Mouse (Mus musculus): ENCODE results near the gene Tmem201. TPM values are rescaled to one million over a fixed set of nuclear protein-coding genes. Genes with fewer than 3 reads are reported as not detected.

Tmem201 gene
- polyA plus RNA-seq, 1 experiment = 34.2 TPM

DNA sequence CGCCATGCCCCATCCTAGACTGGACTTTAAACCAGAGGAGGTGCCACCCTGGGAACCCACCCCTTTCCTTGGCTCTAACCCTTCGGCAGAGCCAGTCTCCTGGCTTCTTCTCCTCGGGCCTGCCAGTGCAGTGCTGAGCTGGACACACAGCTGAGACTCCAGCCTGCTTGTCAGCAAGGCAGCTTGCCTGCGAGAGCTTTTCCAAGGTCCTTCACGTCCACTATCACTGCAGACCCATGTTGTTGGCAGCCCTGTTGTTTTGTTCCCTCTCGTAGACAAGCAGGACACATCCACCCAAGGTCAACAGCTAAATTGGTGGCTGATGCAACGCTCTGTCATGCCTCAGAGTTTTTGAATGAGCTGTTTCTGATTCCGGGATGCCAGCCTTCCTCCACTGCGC is 39.3 kb upstream of the Tmem201 start:
- Histone ChIP-seq H3K27me3 (replicated peaks; ENCODE audit: control insufficient read depth, insufficient read depth, low read length) (no peaks in the 10 kb centered on the region), H3K27ac (ENCODE audit: insufficient read depth, low read depth, low read length) (peak overlapping the region; percentile 14; the same call in 1 of the 2 replicates), H3K36me3 (ENCODE audit: control insufficient read depth, insufficient read depth, low read length) (no peaks in the 10 kb centered on the region), H3K4me1 (ENCODE audit: control insufficient read depth, insufficient read depth, low read length) (peaks cover 27% of the 10 kb centered on the region; the same call in 1 of the 2 replicates), H3K4me3 (ENCODE audit: insufficient read depth, low read depth, low read length) (no peak overlapping the region)
- DNase-seq = peak; percentile 85
- WGBS = 70% methylated on average over 9 of the region's 9 CpGs
- no peak for TF ChIP-seq CTCF (conservative IDR thresholded peaks at IDR 0.05; ENCODE audit: insufficient read depth, insufficient read length, low read depth, low read length)
- TF ChIP-seq POLR2A (IDR thresholded peaks at IDR 0.05; ENCODE audit: low read depth, low read length) = no peak

DNA sequence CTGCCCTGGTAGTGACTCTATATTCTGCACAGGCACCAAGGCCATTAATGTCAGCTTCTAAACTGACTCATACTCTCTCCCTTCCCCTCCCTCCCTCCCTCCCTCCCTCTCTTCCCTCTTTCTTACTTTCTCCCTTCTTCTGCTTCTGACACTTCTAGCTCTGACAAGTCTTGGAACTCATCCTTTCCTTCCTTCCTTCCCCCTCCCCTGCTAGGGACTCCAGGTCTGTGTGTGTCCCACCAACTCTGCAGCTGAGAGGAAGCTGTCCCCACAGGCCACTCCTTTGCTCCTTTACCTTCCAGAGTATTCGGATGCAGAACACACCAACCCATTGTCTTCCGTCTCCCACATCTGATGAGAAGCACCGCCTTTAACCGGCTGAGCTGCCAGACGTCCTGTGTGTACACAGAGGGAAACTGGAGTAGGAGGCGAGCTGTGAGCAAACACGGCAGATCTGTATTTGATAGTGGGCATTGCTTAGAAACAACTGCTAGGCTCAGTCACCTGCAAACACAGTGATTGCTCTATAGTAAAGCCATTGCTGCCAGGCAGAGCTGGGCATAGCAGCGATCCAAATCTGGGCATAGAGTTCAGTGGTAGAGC is 38.0 kb upstream of the Tmem201 start:
- Histone ChIP-seq H3K27ac (ENCODE audit: insufficient read depth, low read depth, low read length) (0 out of 2 replicates have a peak overlapping the region, but pooled peaks have one; percentile 53), H3K36me3 (ENCODE audit: control insufficient read depth, insufficient read depth, low read length) (no peaks in the 10 kb centered on the region), H3K4me1 (ENCODE audit: control insufficient read depth, insufficient read depth, low read length) (peaks cover 27% of the 10 kb centered on the region; the same call in 1 of the 2 replicates), H3K27me3 (replicated peaks; ENCODE audit: control insufficient read depth, insufficient read depth, low read length) (no peaks in the 10 kb centered on the region), H3K4me3 (ENCODE audit: insufficient read depth, low read depth, low read length) (no peak overlapping the region)
- DNase-seq = no peak
- WGBS = 41% methylated on average over 8 of the region's 8 CpGs
- TF ChIP-seq CTCF (conservative IDR thresholded peaks at IDR 0.05; ENCODE audit: insufficient read depth, insufficient read length, low read depth, low read length) (no peak), POLR2A (IDR thresholded peaks at IDR 0.05; ENCODE audit: low read depth, low read length) (no peak)

DNA sequence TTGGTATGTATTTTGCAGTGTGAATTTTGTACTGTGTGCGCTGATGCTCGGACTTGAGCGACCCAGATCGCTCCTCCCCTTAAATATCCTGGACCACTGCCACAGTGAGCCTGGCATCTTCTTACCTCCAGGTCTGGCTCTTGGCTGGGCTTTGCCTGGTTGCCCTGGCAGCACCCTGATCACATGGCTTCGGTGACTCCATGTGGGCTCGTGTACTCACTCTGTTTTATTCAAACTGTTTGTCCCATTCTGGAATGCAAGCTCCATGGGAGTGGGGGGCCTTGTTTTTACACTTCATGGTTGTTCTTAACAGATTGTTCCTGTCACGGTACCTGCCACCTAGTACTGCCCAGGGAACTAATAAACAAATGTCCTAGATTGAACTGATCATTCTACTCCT is 37.5 kb upstream of the Tmem201 start:
- Histone ChIP-seq H3K36me3 (ENCODE audit: control insufficient read depth, insufficient read depth, low read length) (no peaks in the 10 kb centered on the region), H3K27me3 (replicated peaks; ENCODE audit: control insufficient read depth, insufficient read depth, low read length) (no peaks in the 10 kb centered on the region), H3K4me1 (ENCODE audit: control insufficient read depth, insufficient read depth, low read length) (peaks cover 27% of the 10 kb centered on the region; the same call in 1 of the 2 replicates), H3K27ac (ENCODE audit: insufficient read depth, low read depth, low read length) (peak overlapping the region; percentile 53), H3K4me3 (ENCODE audit: insufficient read depth, low read depth, low read length) (no peak overlapping the region)
- peak; percentile 95 for DNase-seq
- 32% methylated on average over 7 of the region's 7 CpGs for WGBS
- no peak for TF ChIP-seq CTCF (conservative IDR thresholded peaks at IDR 0.05; ENCODE audit: insufficient read depth, insufficient read length, low read depth, low read length)
- no peak for TF ChIP-seq POLR2A (IDR thresholded peaks at IDR 0.05; ENCODE audit: low read depth, low read length)

DNA sequence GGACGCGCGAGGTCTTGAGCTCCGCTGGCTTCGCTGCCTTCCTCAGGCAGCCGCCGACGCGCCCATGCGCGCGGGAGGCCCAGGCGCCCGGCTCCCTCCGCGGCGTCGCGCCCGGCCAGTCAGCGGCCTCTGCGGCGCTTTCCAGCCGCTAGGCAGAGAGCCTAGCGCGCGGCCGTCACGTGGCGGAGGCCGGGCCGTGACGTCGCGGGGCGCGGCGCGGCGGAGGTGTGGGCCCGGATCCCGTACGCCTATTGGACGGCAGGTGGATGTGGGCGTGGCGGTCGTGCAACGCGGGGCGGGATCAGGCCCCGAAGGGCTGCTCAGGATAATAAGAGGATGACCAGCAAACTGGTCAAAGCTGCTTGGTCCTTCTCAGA is 36.2 kb upstream of the Tmem201 start, which contains the start of gene Slc25a33:
Gene Slc25a33, minus strand, starts transcription at position 184 of the 377 bp plus-strand sequence.
- peak within 1 kb of the TSS; percentile 91 for H3K4me3 ChIP-seq (ENCODE audit: insufficient read depth, low read depth, low read length)

DNA sequence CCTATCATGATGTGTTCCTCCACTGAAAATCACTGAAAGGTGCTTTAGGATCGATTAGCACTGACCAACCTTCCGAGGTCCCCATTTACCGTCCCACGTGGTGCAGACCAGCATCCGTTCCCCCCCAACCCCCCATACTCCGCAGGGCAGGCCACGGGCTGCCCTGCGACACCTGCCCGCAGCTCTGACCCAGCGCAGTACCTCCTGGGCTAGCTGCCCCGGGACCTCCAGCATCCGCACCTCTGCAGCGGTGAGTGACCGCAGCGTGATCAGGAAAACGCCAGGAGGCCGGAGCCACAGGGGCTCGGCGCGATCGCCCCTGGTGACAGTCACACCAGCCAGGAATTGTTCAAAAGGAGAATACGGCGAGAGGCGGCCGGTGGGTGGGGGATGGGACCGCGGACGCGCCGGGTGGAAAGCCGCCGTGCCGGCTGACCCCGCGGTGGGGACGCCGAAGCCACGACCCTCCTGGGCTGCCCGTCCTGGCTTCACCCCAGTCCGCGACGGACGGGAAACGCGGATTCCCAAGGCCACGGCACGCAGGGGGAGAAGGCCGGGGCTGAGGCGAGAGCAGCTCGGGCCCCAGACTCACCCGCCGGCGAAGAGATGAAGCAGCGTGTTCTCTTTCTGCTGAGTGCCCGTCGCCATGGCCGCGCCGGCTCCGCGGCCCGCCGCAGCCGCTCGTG is 35.7 kb upstream of the Tmem201 start:
- Histone ChIP-seq H3K4me3 (ENCODE audit: insufficient read depth, low read depth, low read length) (peak overlapping the region; percentile 91), H3K27ac (ENCODE audit: insufficient read depth, low read depth, low read length) (peak overlapping the region; percentile 81), H3K4me1 (ENCODE audit: control insufficient read depth, insufficient read depth, low read length) (peaks cover 27% of the 10 kb centered on the region; the same call in 1 of the 2 replicates), H3K27me3 (replicated peaks; ENCODE audit: control insufficient read depth, insufficient read depth, low read length) (no peaks in the 10 kb centered on the region), H3K36me3 (ENCODE audit: control insufficient read depth, insufficient read depth, low read length) (no peaks in the 10 kb centered on the region)
- 1% methylated on average over 65 of the region's 65 CpGs for WGBS
- TF ChIP-seq CTCF (conservative IDR thresholded peaks at IDR 0.05; ENCODE audit: insufficient read depth, insufficient read length, low read depth, low read length) (no peak), POLR2A (IDR thresholded peaks at IDR 0.05; ENCODE audit: low read depth, low read length) (no peak)
- peak; percentile 54 for DNase-seq

More for the DNA sequence above, 36.2 kb upstream of the Tmem201 start, which contains the start of gene Slc25a33:
- Histone ChIP-seq H3K36me3 (ENCODE audit: control insufficient read depth, insufficient read depth, low read length) (no peaks in the 10 kb centered on the region), H3K27ac (ENCODE audit: insufficient read depth, low read depth, low read length) (peak within 1 kb of the TSS; percentile 81), H3K4me1 (ENCODE audit: control insufficient read depth, insufficient read depth, low read length) (peaks cover 27% of the 10 kb centered on the region; the same call in 1 of the 2 replicates), H3K27me3 (replicated peaks; ENCODE audit: control insufficient read depth, insufficient read depth, low read length) (no peaks in the 10 kb centered on the region)
- WGBS = under 1% methylated on average over 51 of the region's 51 CpGs
- TF ChIP-seq POLR2A (IDR thresholded peaks at IDR 0.05; ENCODE audit: low read depth, low read length) (peak; percentile 80), CTCF (conservative IDR thresholded peaks at IDR 0.05; ENCODE audit: insufficient read depth, insufficient read length, low read depth, low read length) (no peak)
- DNase-seq = peak; percentile 98

DNA sequence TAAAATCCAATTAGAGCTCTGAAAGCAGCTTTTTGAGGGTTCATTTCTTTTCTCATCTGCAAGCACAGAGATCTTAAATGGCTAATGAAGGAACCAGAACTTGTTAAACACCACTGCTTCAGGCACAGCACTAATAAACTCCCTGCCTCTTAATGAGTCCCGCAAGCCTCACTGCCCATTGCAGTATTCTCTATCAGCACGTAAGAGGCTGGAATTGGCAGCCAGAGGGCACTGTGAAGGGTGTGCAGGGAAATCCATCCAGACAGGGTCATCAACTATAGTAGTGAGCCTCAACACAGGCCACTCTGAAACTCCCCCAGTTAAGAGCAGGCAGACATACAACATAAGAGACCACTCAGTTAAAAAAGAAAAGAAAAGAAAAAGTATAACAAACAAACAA is 34.5 kb upstream of the Tmem201 start:
- H3K36me3 ChIP-seq (ENCODE audit: control insufficient read depth, insufficient read depth, low read length) = no peaks in the 10 kb centered on the region
- no peaks in the 10 kb centered on the region for H3K27me3 ChIP-seq (replicated peaks; ENCODE audit: control insufficient read depth, insufficient read depth, low read length)
- TF ChIP-seq POLR2A (IDR thresholded peaks at IDR 0.05; ENCODE audit: low read depth, low read length) (no peak), CTCF (conservative IDR thresholded peaks at IDR 0.05; ENCODE audit: insufficient read depth, insufficient read length, low read depth, low read length) (peak; percentile 64)
- peak; percentile 61 for DNase-seq
- 22% methylated on average over 2 of the region's 2 CpGs for WGBS
- no peak overlapping the region for H3K4me3 ChIP-seq (ENCODE audit: insufficient read depth, low read depth, low read length)
- no peak overlapping the region for H3K27ac ChIP-seq (ENCODE audit: insufficient read depth, low read depth, low read length)
- H3K4me1 ChIP-seq (ENCODE audit: control insufficient read depth, insufficient read depth, low read length) = peaks cover 22% of the 10 kb centered on the region; the same call in 1 of the 2 replicates

DNA sequence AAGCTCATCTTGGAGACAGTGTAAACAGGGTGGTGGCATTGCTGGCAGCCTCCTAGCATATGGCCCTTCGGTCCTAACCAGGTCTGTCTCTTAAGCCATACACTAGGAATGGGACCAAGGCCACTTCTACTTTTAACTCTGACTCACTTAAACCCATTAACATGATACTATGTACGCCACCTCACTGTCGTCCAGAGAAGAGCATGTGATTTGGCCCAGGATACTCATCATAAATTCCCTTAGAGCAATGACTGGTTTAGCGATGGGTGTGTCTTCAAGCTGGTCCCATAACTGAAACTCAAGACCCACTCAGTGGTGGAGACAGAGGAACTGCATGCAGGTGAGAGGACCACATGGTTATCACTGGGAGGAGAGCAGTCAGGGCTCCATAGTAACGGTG is 27.4 kb upstream of the Tmem201 start:
- no peak overlapping the region for H3K4me3 ChIP-seq (ENCODE audit: insufficient read depth, low read depth, low read length)
- 85% methylated on average over 5 of the region's 5 CpGs for WGBS
- DNase-seq = no peak
- no peaks in the 10 kb centered on the region for H3K27me3 ChIP-seq (replicated peaks; ENCODE audit: control insufficient read depth, insufficient read depth, low read length)
- no peak overlapping the region for H3K27ac ChIP-seq (ENCODE audit: insufficient read depth, low read depth, low read length)
- TF ChIP-seq POLR2A (IDR thresholded peaks at IDR 0.05; ENCODE audit: low read depth, low read length) = no peak
- TF ChIP-seq CTCF (conservative IDR thresholded peaks at IDR 0.05; ENCODE audit: insufficient read depth, insufficient read length, low read depth, low read length) = no peak
- H3K36me3 ChIP-seq (ENCODE audit: control insufficient read depth, insufficient read depth, low read length) = no peaks in the 10 kb centered on the region
- no peaks in the 10 kb centered on the region for H3K4me1 ChIP-seq (ENCODE audit: control insufficient read depth, insufficient read depth, low read length)

Data from kidney, adult 2 months (tissue).